Mouse (Mus musculus) kidney, embryonic 15.5 days (tissue): ENCODE measurements at regions not wholly inside any gene's neighbourhood (a gene's known extent, or its start where the extent isn't known, plus 50 kb on each side); places are given as distances from the start of the nearest gene placed in this dataset.

ENCODE experiments used
- ATAC-seq: fragments of 200-750 bp; cut with Nextera tagmentation; replicated peaks from 2 replicates; pipeline ENCODE4 v1.8.0; 2017; ENCODE audit warnings: moderate TSS enrichment; ENCODE audit not compliant: low FRiP score
- H3K27ac ChIP-seq: fragments of 300-500 bp; sonication (generic); 2 replicates; pipeline ENCODE4 v1.5.1; 2015; ENCODE audit warnings: mild to moderate bottlenecking, inconsistent platforms
- H3K27me3 ChIP-seq: fragments of 300-500 bp; sonication (generic); 2 replicates; pipeline ENCODE4 v1.6.1; 2015; ENCODE audit warnings: inconsistent platforms
- H3K36me3 ChIP-seq: fragments of 300-500 bp; sonication (generic); 2 replicates; pipeline ENCODE4 v1.6.1; 2015; ENCODE audit warnings: inconsistent platforms
- H3K4me1 ChIP-seq: fragments of 300-500 bp; sonication (generic); 2 replicates; pipeline ENCODE4 v1.6.1; 2015; ENCODE audit warnings: inconsistent platforms
- H3K4me2 ChIP-seq: fragments of 300-500 bp; sonication (generic); 2 replicates; pipeline ENCODE4 v1.6.1; 2015; ENCODE audit warnings: moderate library complexity, mild to moderate bottlenecking, inconsistent platforms
- H3K4me3 ChIP-seq: fragments of 300-500 bp; sonication (generic); replicated peaks from 2 replicates; pipeline ENCODE4 v1.5.1; 2015; ENCODE audit warnings: mild to moderate bottlenecking, inconsistent platforms
- H3K9ac ChIP-seq: fragments of 300-500 bp; sonication (generic); 2 replicates; pipeline ENCODE4 v1.6.1; 2015; ENCODE audit warnings: mild to moderate bottlenecking, inconsistent platforms
- H3K9me3 ChIP-seq: fragments of 300-500 bp; sonication (generic); replicated peaks from 2 replicates; pipeline ENCODE4 v1.6.1; 2016; ENCODE audit warnings: inconsistent platforms
- WGBS: fragments of 180-500 bp; shearing (Covaris S2); methylation state at CpG from one replicate; pipeline ENCODE4 v1.1.7; 2015; ENCODE audit warnings: mixed read lengths; 5-methylcytosine and 5-hydroxymethylcytosine counted together

DNA sequence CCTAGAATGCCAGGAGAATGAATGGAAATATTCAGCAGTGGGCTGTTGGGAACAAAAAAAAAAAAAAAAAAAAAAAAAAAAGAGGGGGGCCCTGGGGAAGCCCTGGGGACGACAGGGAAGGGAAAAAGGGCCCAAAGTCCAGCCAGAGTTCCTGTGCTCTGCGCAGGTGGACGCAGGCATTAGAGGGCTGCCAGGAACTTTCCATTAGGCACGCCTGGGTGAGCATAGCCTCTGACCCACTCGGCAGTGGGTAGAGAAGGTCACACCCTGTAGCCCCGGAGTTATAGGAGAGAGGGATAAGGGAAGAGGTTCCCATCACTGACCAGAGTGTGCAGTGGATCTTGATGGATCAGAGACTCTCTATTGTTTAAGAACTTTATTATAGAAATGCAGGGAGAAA, 614.2 kb upstream of the Pou3f4 start:
- 59% methylated on average over 6 of the region's 6 CpGs for WGBS
- H3K9ac ChIP-seq, result no peak overlapping the region
- H3K9me3 ChIP-seq, result no peaks in the 10 kb centered on the region
- no peaks in the 10 kb centered on the region for H3K36me3 ChIP-seq
- no peak overlapping the region for H3K4me3 ChIP-seq
- no peak overlapping the region for H3K4me2 ChIP-seq
- H3K4me1 ChIP-seq, result no peaks in the 10 kb centered on the region
- H3K27ac ChIP-seq, result no peak overlapping the region
- H3K27me3 ChIP-seq, result no peaks in the 10 kb centered on the region
- peak; percentile 76 for ATAC-seq
